Mouse (Mus musculus) activated CD4-positive, CD25-positive, alpha-beta regulatory T cell (primary cell): Measurements from ENCODE around the gene Gm13696. TPM values are rescaled to one million over a fixed set of nuclear protein-coding genes. Genes with fewer than 3 reads are reported as not detected.

Source experiments
- polyA plus RNA-seq, 2 experiments: library from polyadenylated mRNA; unstranded; fragments of 100-300 nt; shearing (Covaris generic); gene quantifications; one replicate each; pipeline ENCODE4 v1.2.1; 2017

Gene Gm13696
- polyA plus RNA-seq = under 1 TPM in 1 of 2 experiments, not detected in 1; 0.16 TPM

DNA sequence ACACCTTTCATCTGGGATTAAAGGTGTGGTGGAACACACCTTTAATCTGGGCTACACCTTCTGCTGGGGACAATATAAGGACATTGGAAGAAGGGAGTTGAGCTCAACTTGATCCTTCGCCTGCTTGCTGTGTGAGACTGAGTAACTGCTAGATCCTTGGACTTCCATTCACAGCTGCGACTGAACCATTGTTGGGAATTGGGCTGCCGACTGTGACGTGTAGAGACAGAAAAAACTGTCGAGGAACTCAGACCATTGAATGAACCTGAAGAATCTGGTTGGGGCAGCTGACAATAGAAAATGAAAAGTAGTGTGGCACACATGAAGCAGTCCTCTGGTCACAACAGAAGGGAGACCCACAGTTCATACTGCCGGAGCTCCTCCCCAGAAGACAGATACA is at the start of gene Gm13696:
Gm13696 (plus strand) TSS at position 301 of the 400 bp plus-strand sequence.

DNA sequence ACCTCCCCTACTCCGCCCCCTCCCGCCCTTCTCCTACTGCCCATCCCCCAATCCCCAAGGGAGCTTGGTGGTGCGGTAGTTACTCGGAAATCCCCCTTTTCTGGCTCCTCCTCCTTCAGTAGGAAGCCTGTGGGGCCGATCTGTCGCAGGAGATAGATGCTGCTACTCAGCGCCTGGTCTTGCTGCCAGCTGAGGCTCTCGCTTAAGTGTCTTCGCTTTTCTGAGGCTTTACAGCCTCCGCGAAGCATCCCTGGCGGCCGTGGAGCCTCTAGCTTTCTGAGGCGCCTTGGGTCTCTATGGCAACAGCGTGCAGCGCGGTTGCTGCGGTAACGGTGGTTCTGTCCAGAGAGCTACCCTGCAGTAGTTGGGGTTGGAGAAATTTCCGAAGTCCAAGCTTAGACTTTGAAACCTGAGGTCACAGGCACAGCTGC is 32.0 kb upstream of the Gm13696 start, which contains the start of gene Zswim2:
Zswim2 (minus strand) TSS at position 298 of the 431 bp plus-strand sequence.

DNA sequence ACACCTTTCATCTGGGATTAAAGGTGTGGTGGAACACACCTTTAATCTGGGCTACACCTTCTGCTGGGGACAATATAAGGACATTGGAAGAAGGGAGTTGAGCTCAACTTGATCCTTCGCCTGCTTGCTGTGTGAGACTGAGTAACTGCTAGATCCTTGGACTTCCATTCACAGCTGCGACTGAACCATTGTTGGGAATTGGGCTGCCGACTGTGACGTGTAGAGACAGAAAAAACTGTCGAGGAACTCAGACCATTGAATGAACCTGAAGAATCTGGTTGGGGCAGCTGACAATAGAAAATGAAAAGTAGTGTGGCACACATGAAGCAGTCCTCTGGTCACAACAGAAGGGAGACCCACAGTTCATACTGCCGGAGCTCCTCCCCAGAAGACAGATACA is 17.5 kb upstream of the Gm13696 start, which contains the start of gene Gm13698:
Gm13698 (plus strand) TSS at position 301 of the 400 bp plus-strand sequence.

DNA sequence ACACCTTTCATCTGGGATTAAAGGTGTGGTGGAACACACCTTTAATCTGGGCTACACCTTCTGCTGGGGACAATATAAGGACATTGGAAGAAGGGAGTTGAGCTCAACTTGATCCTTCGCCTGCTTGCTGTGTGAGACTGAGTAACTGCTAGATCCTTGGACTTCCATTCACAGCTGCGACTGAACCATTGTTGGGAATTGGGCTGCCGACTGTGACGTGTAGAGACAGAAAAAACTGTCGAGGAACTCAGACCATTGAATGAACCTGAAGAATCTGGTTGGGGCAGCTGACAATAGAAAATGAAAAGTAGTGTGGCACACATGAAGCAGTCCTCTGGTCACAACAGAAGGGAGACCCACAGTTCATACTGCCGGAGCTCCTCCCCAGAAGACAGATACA is 11.7 kb upstream of the Gm13696 start, which contains the start of gene Gm13693:
Gm13693 (plus strand) TSS at position 301 of the 400 bp plus-strand sequence.

DNA sequence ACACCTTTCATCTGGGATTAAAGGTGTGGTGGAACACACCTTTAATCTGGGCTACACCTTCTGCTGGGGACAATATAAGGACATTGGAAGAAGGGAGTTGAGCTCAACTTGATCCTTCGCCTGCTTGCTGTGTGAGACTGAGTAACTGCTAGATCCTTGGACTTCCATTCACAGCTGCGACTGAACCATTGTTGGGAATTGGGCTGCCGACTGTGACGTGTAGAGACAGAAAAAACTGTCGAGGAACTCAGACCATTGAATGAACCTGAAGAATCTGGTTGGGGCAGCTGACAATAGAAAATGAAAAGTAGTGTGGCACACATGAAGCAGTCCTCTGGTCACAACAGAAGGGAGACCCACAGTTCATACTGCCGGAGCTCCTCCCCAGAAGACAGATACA is 5.9 kb upstream of the Gm13696 start, which contains the start of gene Gm13695:
Gm13695 (plus strand) TSS at position 301 of the 400 bp plus-strand sequence.

DNA sequence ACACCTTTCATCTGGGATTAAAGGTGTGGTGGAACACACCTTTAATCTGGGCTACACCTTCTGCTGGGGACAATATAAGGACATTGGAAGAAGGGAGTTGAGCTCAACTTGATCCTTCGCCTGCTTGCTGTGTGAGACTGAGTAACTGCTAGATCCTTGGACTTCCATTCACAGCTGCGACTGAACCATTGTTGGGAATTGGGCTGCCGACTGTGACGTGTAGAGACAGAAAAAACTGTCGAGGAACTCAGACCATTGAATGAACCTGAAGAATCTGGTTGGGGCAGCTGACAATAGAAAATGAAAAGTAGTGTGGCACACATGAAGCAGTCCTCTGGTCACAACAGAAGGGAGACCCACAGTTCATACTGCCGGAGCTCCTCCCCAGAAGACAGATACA is 5.7 kb downstream of the Gm13696 start, which contains the start of gene Gm13694:
Gm13694 (plus strand) TSS at position 301 of the 400 bp plus-strand sequence.

DNA sequence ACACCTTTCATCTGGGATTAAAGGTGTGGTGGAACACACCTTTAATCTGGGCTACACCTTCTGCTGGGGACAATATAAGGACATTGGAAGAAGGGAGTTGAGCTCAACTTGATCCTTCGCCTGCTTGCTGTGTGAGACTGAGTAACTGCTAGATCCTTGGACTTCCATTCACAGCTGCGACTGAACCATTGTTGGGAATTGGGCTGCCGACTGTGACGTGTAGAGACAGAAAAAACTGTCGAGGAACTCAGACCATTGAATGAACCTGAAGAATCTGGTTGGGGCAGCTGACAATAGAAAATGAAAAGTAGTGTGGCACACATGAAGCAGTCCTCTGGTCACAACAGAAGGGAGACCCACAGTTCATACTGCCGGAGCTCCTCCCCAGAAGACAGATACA is 11.5 kb downstream of the Gm13696 start, which contains the start of gene Gm13697:
Gm13697 (plus strand) TSS at position 301 of the 400 bp plus-strand sequence.

DNA sequence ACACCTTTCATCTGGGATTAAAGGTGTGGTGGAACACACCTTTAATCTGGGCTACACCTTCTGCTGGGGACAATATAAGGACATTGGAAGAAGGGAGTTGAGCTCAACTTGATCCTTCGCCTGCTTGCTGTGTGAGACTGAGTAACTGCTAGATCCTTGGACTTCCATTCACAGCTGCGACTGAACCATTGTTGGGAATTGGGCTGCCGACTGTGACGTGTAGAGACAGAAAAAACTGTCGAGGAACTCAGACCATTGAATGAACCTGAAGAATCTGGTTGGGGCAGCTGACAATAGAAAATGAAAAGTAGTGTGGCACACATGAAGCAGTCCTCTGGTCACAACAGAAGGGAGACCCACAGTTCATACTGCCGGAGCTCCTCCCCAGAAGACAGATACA is 17.3 kb downstream of the Gm13696 start, which contains the start of gene Gm13691:
Gm13691 (plus strand) TSS at position 301 of the 400 bp plus-strand sequence.

Other genes with a start within 250 kb of the Gm13696 start
- gene Itgav, start 248.7 kb upstream of the Gm13696 start, polyA plus RNA-seq = 10 to 100 TPM; 38.5 to 70.0 TPM
- under 1 TPM in 1 of 2 experiments, not detected in 1; 0.14 TPM for gene Fam171b, start 160.5 kb upstream of the Gm13696 start, polyA plus RNA-seq
- gene Zswim2, start 31.9 kb upstream of the Gm13696 start, polyA plus RNA-seq = not detected
- under 1 TPM in 1 of 2 experiments, not detected in 1; 0.16 TPM for gene Gm13698, start 17.4 kb upstream of the Gm13696 start, polyA plus RNA-seq
- gene Gm13693, start 11.6 kb upstream of the Gm13696 start, polyA plus RNA-seq = under 1 TPM in 1 of 2 experiments, not detected in 1; 0.16 TPM
- not detected for gene Gm13695, start 5.8 kb upstream of the Gm13696 start, polyA plus RNA-seq
- under 1 TPM in 1 of 2 experiments, not detected in 1; 0.16 TPM for gene Gm13694, start 5.8 kb downstream of the Gm13696 start, polyA plus RNA-seq
- gene Gm13697, start 11.6 kb downstream of the Gm13696 start, polyA plus RNA-seq = under 1 TPM in 1 of 2 experiments, not detected in 1; 0.16 TPM
- under 1 TPM in 1 of 2 experiments, not detected in 1; 0.16 TPM for gene Gm13691, start 17.4 kb downstream of the Gm13696 start, polyA plus RNA-seq